Mouse (Mus musculus) adrenal gland (tissue): ENCODE measurements around the gene Ddx54.

Experiments
- intact Hi-C: fragments of 180-260 bp; cut with DNase I; formaldehyde crosslinking; loops from one replicate; pipeline ENCODE4 v1.15.1; 2025
- long read RNA-seq, 2 experiments: library from polyadenylated mRNA; unstranded; transcript quantifications; one replicate each; pipeline ENCODE4 v2.0.0; 2020; ENCODE audit warnings: borderline replicate concordance in 1 of 2; ENCODE audit not compliant: insufficient replicate concordance in 1 of 2

Ddx54 gene
- long read RNA-seq, experiment 1, full-length matches to known transcripts, result 27 of 39 reads
- long read RNA-seq, experiment 1, partial matches to known transcripts, result 9 of 39 reads
- long read RNA-seq, experiment 1, other reads (novel, unspliced or antisense), result 3 of 39 reads
- long read RNA-seq, experiment 2, full-length matches to known transcripts, result 20 of 42 reads
- long read RNA-seq, experiment 2, partial matches to known transcripts, result 15 of 42 reads
- long read RNA-seq, experiment 2, other reads (novel, unspliced or antisense), result 7 of 42 reads

- intact Hi-C loops, result no loop called here
Measured at GRCm38 (mm10) chr5:120612442-120612821, at the start of gene Ddx54, which contains the start of gene Rita1. Gene Ddx54 (plus strand): TSS chr5:120612739. Gene Rita1 (minus strand): TSS chr5:120612589.

GRCm38 (mm10) chr5:120562956-120563913, 49.3 kb upstream of the Ddx54 start:
- intact Hi-C loops, result no loop called here

- intact Hi-C loops, result no loop called here
Measured at GRCm38 (mm10) chr5:120563914-120564311, 48.6 kb upstream of the Ddx54 start.

DNA sequence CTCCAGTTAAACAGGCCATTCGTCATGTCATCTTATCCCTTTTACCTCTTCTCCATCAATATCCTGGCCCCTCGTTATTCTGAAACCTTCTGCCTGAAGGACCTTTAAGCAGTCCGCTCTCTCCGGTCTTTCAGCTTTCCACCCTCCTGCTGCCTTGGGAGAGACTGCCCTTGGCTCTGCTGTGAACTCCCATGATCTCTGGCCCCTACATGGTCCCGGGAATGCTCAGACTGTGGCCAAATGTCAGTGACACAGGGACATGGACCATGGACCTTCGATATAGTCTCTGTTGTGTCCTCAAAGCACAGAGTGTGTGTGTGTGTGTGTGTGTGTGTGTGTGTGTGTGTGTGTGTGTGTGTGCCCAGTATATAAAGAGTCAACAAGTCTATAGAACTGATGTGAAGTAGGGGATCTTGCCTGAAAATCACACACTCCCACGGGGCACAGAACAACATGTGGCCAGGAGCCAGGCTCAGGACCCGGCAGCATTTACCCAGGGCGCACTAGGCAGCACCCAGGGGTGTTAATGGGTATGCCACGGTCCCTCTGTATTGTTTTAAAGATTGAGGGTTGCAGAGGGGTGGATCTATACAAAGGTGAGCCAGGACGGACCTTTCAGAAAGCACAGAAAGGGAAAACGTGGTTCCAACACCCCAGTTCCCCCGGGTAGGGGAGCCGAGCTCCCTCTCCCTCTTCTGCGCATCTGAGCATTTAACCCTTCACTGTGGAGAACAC, 47.2 kb upstream of the Ddx54 start:
- intact Hi-C loops, result no loop called here

DNA sequence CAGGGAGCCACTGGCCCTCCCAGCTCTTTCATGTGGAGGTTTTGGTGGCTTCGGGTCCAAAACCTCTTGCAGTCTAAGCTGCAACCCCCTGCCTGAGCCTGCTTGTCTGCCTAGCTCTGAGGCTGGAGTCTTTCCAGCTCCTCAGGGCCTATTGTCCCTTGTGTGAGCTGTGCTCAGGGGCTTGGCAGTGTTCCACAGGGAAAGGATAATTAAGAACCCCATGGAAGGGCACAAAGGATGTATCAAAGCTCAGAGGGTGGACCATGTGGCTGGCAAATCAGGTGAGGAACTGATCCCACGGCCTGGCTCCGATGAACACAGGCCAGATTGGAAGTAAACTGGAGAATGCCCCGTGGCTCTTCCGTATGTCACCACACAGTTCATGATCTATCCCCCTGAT, 46.4 kb upstream of the Ddx54 start:
- intact Hi-C loops, result no loop called here

DNA sequence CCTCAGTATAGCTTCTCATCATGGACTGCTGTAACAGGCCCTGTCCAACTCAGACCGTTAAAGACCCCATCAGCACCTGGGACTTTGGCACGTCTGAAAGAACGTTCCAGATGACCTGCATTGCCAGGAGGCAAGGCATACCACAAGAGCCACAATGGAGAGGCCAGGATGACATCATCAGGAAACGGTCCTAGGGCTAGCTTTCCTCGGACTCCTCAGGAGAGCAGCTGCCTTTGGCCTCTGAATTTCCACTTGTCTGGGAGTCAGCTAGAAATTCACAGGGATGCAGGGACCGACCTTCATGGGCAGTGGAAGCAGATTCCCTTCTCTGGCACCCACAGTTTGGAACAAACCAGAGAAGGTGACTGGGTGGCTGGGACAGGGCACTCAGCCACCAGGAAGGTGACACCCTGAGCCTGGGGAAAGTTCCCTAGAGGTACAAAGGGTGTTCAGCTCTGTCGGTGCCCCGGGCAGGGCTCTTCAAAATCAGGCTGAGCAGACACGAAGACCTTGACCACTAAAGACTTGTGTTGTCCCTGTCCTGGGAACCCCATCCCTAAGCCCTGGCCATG, 45.8 kb upstream of the Ddx54 start:
- intact Hi-C loops, result no loop called here

DNA sequence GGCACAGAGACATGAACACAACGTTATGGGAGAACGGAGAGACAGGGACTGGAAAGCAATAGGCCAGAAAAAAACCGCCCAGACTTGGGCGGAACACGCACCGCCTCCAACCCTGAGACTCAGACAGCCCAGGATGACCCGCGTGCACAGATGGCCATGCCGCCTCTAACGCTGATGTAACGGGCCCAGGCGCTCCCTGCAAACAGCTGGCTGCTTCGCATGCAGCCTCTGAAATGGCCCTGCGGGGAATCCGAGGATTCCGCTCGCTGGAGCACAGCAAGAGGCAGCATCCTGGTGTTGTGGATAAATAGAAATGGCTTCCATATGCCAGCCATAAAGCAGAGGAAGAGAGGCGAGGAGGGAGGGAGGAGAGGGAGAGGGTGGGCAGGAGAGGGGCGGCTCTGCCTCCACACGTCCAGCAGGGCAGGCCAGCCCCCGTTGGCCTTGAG, 45.3 kb upstream of the Ddx54 start:
- intact Hi-C loops, result no loop called here

GRCm38 (mm10) chr5:120567761-120568211, 44.8 kb upstream of the Ddx54 start:
- intact Hi-C loops, result no loop called here

DNA sequence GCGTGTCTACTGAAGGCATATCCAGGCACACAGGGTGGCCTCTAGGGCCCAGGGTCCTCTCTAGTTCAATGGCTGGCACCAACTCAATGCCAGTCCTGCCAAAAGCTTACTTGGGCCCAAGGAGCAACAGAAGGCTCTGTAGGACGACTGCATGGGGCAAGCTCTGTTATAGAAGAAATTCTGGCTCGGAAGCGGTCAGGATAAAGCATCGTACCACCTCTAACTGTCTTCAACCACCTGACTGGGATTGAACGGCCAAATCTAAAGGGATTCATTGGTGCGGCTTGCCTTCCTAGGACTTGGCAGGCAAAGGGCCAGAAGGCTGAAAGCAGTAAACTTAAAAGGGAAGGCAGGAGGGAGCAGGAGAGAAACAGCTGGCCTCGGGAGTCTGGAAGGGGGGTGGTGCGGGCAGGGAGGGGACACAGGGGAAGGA, 44.2 kb upstream of the Ddx54 start:
- intact Hi-C loops, result no loop called here

DNA sequence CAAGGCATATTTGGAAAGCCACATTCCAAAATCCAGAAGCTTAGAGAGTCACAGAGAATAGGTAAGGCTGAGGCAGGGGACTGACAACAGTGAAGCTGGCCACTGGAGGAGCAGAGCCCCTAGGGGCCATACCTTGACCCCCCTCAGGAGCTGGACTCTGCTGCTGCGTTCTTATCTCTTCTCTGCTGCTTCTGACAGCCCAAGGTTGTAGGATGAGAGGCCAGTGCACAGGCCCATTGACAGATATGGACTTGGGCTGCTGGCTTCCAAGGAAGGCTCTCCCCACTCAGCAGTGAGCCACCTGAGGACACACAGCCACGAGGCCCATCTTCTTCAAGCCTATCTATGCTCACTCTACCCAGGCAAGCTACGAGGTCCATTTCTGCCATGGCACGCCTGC, 43.6 kb upstream of the Ddx54 start:
- intact Hi-C loops, result no loop called here

GRCm38 (mm10) chr5:120569791-120570190, 42.7 kb upstream of the Ddx54 start:
- intact Hi-C loops, result no loop called here

DNA sequence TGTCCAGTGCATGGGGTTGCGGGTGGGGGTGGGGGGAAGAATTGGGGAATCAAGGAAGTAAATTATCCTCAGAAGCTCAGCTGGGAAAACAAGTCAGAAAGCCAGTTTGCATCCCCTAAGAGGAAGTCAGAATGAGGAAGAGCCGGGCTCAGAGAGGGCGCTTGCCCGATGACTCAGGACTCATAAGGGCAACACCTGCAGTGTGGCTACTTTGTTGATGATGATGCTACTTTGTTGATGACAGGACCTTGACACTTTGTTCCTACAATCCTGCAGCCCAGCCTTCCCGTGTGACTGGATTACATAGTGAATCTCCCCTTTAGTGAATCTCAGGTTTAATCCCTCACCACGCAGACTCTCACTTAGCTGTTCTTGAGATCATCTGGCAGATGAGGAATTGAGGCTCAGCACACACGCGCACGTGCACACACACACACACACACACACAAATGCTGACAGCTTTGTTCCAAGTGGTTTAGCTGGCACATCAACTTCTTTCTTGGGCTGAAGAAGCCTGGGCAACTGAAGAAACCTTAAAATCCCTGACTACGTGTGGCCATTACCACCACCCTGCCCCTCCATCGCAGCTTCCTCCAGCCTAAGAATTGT, 42.1 kb upstream of the Ddx54 start:
- intact Hi-C loops, result no loop called here

- intact Hi-C loops, result no loop called here
Measured at GRCm38 (mm10) chr5:120571056-120571740, 41.3 kb upstream of the Ddx54 start.

DNA sequence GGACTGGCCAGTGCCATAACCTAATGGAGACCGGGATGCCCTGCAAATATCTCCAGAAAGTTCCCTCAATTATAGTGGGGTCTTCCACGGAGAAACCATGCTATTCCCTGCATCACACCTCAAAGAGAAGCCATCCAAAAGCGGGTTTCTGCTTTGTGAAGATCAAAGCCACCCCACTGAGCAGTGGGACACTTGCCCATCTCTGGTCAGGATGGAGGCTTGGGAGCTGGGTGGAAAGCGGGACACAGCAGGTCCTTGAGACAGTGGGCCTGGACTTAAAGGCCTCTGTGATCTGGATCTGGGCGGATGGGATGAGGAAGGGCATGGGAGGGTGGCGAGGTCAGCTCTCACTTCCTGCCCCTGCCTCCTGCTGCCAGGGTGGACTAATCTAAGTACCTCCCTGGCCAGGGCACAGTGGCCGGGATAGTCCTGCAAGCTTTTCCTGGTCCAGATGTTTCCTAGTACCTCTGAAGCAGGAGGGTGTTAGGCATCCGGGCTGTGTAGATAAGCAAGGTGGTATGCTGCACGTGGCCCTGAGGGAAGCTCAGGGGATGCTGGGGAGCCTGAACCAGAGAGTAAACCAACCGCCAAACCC, 38.0 kb upstream of the Ddx54 start:
- intact Hi-C loops, result no loop called here

DNA sequence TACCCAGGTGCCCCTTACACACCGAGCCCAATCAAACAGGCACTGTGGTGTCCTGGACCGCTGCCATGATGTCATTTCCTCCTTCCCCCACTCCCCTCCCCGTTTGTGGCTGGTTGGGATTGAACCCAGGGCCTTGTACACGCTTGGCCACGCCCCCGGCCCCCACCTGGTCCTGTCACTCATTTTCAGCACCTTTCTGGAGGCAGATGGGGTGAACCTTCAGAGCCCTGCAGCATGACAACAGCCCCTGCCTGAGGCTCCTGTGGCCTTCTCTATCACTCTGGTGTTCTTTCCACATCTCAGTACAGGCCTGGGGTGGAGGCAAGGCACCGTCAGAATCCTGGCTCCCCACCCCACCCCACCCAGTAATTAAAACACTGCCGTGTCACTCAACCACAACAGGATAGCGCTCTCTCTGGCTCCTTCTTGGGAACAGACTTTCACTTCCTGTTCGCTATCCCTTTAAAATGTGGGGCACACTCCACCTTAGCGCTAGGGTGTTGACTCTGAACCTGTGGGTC, 35.7 kb upstream of the Ddx54 start:
- intact Hi-C loops, result no loop called here

DNA sequence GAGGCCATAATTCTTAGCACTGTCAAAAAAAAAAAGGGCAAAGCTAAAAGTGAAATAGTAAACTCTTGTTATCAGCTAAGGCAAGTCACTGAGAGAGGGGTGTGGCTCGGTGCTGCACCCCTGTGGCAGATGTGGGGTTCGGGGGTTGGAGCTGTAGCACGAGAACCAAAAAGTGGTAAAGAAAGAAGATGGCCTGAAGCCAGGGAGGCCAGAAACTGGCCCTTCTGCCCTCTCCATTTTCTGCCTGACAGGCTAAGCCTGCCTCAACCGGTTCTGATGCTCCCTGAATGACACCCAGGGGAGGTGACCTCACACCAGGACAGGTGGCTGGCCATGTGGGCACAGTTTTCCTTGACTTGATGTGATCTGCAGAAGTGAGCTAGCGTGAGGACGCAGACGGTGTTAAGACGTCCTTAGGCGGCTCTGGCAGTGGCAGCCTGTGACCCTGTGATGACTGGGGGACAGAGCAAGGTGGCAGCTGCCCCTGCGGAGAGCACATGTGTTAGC, 34.6 kb upstream of the Ddx54 start:
- intact Hi-C loops, result no loop called here

- intact Hi-C loops, result no loop called here
Measured at GRCm38 (mm10) chr5:120578504-120579081, 33.9 kb upstream of the Ddx54 start.

DNA sequence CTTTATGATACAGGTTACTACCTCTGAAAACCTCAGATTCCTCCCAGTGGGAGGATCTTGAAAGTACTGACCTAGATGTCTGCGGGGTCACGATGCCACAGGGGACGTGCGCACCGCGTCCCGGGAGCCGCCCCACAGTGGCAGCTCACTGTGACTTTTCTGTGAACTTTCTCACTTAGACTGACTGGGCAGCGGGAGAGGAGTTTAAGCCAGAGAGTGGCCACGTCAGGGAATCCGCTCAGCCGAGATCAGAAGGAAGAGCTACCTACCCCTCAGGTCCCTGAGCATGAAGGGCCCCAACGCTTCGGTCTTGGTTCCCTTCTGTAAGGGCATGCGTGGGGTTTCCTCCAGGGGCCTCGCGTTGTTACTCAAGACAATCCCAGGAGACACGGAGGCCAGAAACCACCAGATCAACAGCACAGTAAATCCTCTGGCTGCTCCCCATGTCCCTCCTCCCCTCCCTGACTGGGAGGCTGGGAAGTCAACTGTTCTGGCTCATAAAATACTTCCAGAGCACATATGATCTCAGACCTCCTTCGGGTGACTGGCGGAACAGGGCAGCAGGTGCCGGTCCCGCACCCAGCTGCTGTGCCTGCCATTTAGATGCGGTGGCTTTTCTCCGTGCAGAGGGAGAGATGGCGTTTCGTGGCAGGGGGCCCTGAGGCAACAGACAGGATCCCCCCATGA, 33.2 kb upstream of the Ddx54 start:
- intact Hi-C loops, result no loop called here
